ENCODE assay signal across 14 mouse cellular contexts in genomic region chr14:60993506-60993905, GRCm38 (mm10). TPM values are rescaled to one million over a fixed set of nuclear protein-coding genes. Genes with fewer than 3 reads are reported as not detected.
DNase-seq lines count a peak whose midpoint lies in the region; ATAC-seq and TF ChIP-seq lines count a peak whose summit lies in the region.
"Had no signal": no experiment of that assay in that cellular context is flagged by ENCODE, and none has a peak within 500 bp of the region (broad histone marks: within the 10 kb centered on the region; RNA-seq: fewer than 3 reads in every experiment).

No protein-coding gene starts in this region.

- H3K36me3 ChIP-seq in liver, adult 2 months (ENCODE audit: control insufficient read depth, insufficient read depth, low read length), result no peaks in the 10 kb centered on the region
- H3K36me3 ChIP-seq in liver, embryonic 11.5 days (ENCODE audit: control insufficient read depth, insufficient read depth, low read length), result no peaks in the 10 kb centered on the region
- no peaks in the 10 kb centered on the region for H3K36me3 ChIP-seq in liver, embryonic 14.5 days (replicated peaks; ENCODE audit: control insufficient read depth, insufficient read depth, low read depth)
- H3K36me3 ChIP-seq in stomach, embryonic 15.5 days, result no peaks in the 10 kb centered on the region
- H3K36me3 ChIP-seq in kidney, embryonic 14.5 days (ENCODE audit: control insufficient read depth, insufficient read depth, low read length), result no peaks in the 10 kb centered on the region
- H3K36me3 ChIP-seq: neural tube, embryonic 13.5 days had no signal

- ATAC-seq in liver, embryonic 11.5 days (replicated peaks; ENCODE audit: low FRiP score), result no peak
- peak; percentile 45; the same call in 1 of the 2 replicates for ATAC-seq in liver, embryonic 14.5 days (ENCODE audit: insufficient read depth)
- ATAC-seq in stomach, embryonic 15.5 days (ENCODE audit: insufficient read depth, low FRiP score, low read depth), result peak; percentile 88
- ATAC-seq in kidney, embryonic 14.5 days (ENCODE audit: low FRiP score, low TSS enrichment), result no peak
- ATAC-seq: hindbrain, embryonic 16.5 days had no signal

- no peaks in the 10 kb centered on the region for H3K79me2 ChIP-seq in liver, adult 2 months (ENCODE audit: control insufficient read depth, insufficient read depth, low read length)

- H3K4me1 ChIP-seq in liver, adult 2 months (ENCODE audit: control insufficient read depth, insufficient read depth, low read length), result peaks cover 5% of the 10 kb centered on the region; the same call in 1 of the 2 replicates
- H3K4me1 ChIP-seq in liver, embryonic 11.5 days (replicated peaks; ENCODE audit: control insufficient read depth, insufficient read depth, low read length), result no peaks in the 10 kb centered on the region
- peaks cover 0 to 3% of the 10 kb centered on the region in 2 experiments; a peak in 2 of 4 replicates for H3K4me1 ChIP-seq in liver, embryonic 14.5 days (replicated peaks; ENCODE audit: control insufficient read depth in 2 of 2, insufficient read depth in 2 of 2, low read length in 1 of 2)
- H3K4me1 ChIP-seq in stomach, embryonic 15.5 days, result peaks cover 21% of the 10 kb centered on the region; the same call in 1 of the 2 replicates
- H3K4me1 ChIP-seq in kidney, embryonic 14.5 days (ENCODE audit: control insufficient read depth, insufficient read depth, low read length), result 0 out of 2 replicates have a peak, but pooled peaks cover 2% of the 10 kb centered on the region

- H3K27ac ChIP-seq in liver, adult 2 months (replicated peaks; ENCODE audit: insufficient read depth, low read depth, low read length), result no peak overlapping the region
- H3K27ac ChIP-seq in liver, embryonic 11.5 days (ENCODE audit: low read depth, low read length), result no peak overlapping the region
- no peak overlapping the region; the same call in 1 of the 2 replicates for H3K27ac ChIP-seq in liver, embryonic 14.5 days
- peak overlapping the region; percentile 33 for H3K27ac ChIP-seq in stomach, embryonic 15.5 days
- no peak overlapping the region for H3K27ac ChIP-seq in kidney, embryonic 14.5 days (ENCODE audit: low read depth, low read length)
- H3K27ac ChIP-seq: forebrain, embryonic 12.5 days; layer of hippocampus, adult 2 months; macrophage; neural tube, embryonic 13.5 days had no signal

- no peak for TF ChIP-seq EP300 in liver, embryonic 14.5 days (IDR thresholded peaks at IDR 0.05; ENCODE audit: low read depth)

- no peak for TF ChIP-seq CTCF in liver, adult 2 months (IDR thresholded peaks at IDR 0.05; ENCODE audit: low read depth, low read length)
- TF ChIP-seq CTCF in liver, embryonic 14.5 days (IDR thresholded peaks at IDR 0.05; ENCODE audit: low read depth), result no peak

- TF ChIP-seq POLR2A in liver, adult 2 months (IDR thresholded peaks at IDR 0.05; ENCODE audit: extremely low read depth, insufficient read depth, low read length), result no peak

- WGBS in liver, adult 2 months, result 23% methylated on average over 10 of the region's 10 CpGs
- WGBS in liver, embryonic 11.5 days, result 68% methylated on average over 10 of the region's 10 CpGs
- 69% methylated on average over 10 of the region's 10 CpGs for WGBS in liver, embryonic 14.5 days (ENCODE audit: insufficient replicate concordance)
- 45% methylated on average over 10 of the region's 10 CpGs for WGBS in stomach, embryonic 15.5 days
- 54% methylated on average over 10 of the region's 10 CpGs for WGBS in kidney, embryonic 14.5 days

- no peaks in the 10 kb centered on the region for H3K27me3 ChIP-seq in liver, adult 2 months (ENCODE audit: control insufficient read depth, insufficient read depth, low read length)
- no peaks in the 10 kb centered on the region for H3K27me3 ChIP-seq in liver, embryonic 11.5 days (replicated peaks; ENCODE audit: control insufficient read depth, insufficient read depth, low read length)
- H3K27me3 ChIP-seq in liver, embryonic 14.5 days (ENCODE audit: control insufficient read depth, insufficient read depth, low read length), result no peaks in the 10 kb centered on the region
- no peaks in the 10 kb centered on the region for H3K27me3 ChIP-seq in stomach, embryonic 15.5 days (replicated peaks)
- H3K27me3 ChIP-seq in kidney, embryonic 14.5 days (ENCODE audit: control insufficient read depth, insufficient read depth, low read length), result no peaks in the 10 kb centered on the region
- H3K27me3 ChIP-seq: forebrain, embryonic 12.5 days; neural tube, embryonic 13.5 days had no signal

- H3K4me2 ChIP-seq in liver, embryonic 11.5 days, result no peak overlapping the region
- no peak overlapping the region; the same call in 1 of the 2 replicates for H3K4me2 ChIP-seq in liver, embryonic 14.5 days (ENCODE audit: low read depth)
- H3K4me2 ChIP-seq in stomach, embryonic 15.5 days, result peak overlapping the region; percentile 6; the same call in 1 of the 2 replicates
- no peak overlapping the region for H3K4me2 ChIP-seq in kidney, embryonic 14.5 days (replicated peaks; ENCODE audit: low read depth, low read length)
- H3K4me2 ChIP-seq: forebrain, embryonic 12.5 days; neural tube, embryonic 13.5 days had no signal

- H3K4me3 ChIP-seq in liver, adult 2 months (ENCODE audit: insufficient read depth, low read depth, low read length), result no peak overlapping the region
- no peak overlapping the region for H3K4me3 ChIP-seq in liver, embryonic 11.5 days (ENCODE audit: low read depth, low read length)
- no peak overlapping the region for H3K4me3 ChIP-seq in liver, embryonic 14.5 days (ENCODE audit: insufficient read depth in 1 of 2, low read depth in 2 of 2, low read length in 2 of 2)
- no peak overlapping the region for H3K4me3 ChIP-seq in stomach, embryonic 15.5 days (replicated peaks)
- H3K4me3 ChIP-seq in kidney, embryonic 14.5 days (ENCODE audit: low read length), result no peak overlapping the region
- H3K4me3 ChIP-seq: forebrain, embryonic 12.5 days; layer of hippocampus, adult 2 months; neural tube, embryonic 13.5 days had no signal

- H3K9me3 ChIP-seq in liver, embryonic 11.5 days (ENCODE audit: control insufficient read depth, low read length), result no peaks in the 10 kb centered on the region
- no peaks in the 10 kb centered on the region for H3K9me3 ChIP-seq in liver, embryonic 14.5 days (ENCODE audit: control insufficient read depth, low read length)
- no peaks in the 10 kb centered on the region for H3K9me3 ChIP-seq in stomach, embryonic 15.5 days
- no peaks in the 10 kb centered on the region for H3K9me3 ChIP-seq in kidney, embryonic 14.5 days (ENCODE audit: control insufficient read depth, low read length)
- H3K9me3 ChIP-seq: forebrain, embryonic 12.5 days; neural tube, embryonic 13.5 days had no signal

- DNase-seq in adrenal gland, adult (ENCODE audit: inconsistent age in 2 of 2, low spot score in 1 of 2), result peak; percentile 66 to 85
- DNase-seq in adrenal gland, postnatal 25 days, result no peak
- peak; percentile 81 for DNase-seq in liver, adult 2 months (ENCODE audit: extremely low read depth, low read depth, low spot score)
- DNase-seq in liver, embryonic 11.5 days (ENCODE audit: low spot score), result no peak
- DNase-seq in liver, embryonic 14.5 days (ENCODE audit: low read depth in 3 of 3, low spot score in 3 of 3), result peak in 1 of 3 experiments; percentile 19
- no peak for DNase-seq in cerebellum, adult 11-12 months
- DNase-seq: cerebellum, adult 9-10 months had no signal

- no peak overlapping the region; the same call in 1 of the 2 replicates for H3K9ac ChIP-seq in liver, adult 2 months (ENCODE audit: low read depth, low read length)
- no peak overlapping the region for H3K9ac ChIP-seq in liver, embryonic 11.5 days (ENCODE audit: low read depth, low read length)
- no peak overlapping the region for H3K9ac ChIP-seq in liver, embryonic 14.5 days (replicated peaks)
- H3K9ac ChIP-seq in stomach, embryonic 15.5 days, result no peak overlapping the region
- no peak overlapping the region for H3K9ac ChIP-seq in kidney, embryonic 14.5 days (ENCODE audit: low read depth, low read length)
- H3K9ac ChIP-seq: forebrain, embryonic 12.5 days; neural tube, embryonic 13.5 days had no signal

RNA-seq across cellular contexts. Expression of gene Tnfrsf19, which starts 52.8 kb away (rescaled TPM):
- 50.5 and 71.7 TPM in 2 replicates for total RNA-seq in adrenal gland, postnatal 25 days (2021)
- total RNA-seq in liver, adult 2 months (2014; rRNA removed), result 5.7 and 6.2 TPM in 2 replicates
- polyA plus RNA-seq in liver, adult 2 months (2012; rRNA removed), result 2.3 and 3.5 TPM in 2 replicates
- 13.8 and 15.5 TPM in 2 replicates for polyA plus RNA-seq in liver, embryonic 11.5 days (2014; fragmentation: Nextera tagmentation; extraction: Ambion mirVana)
- 2.2 and 2.3 TPM in 2 replicates for polyA plus RNA-seq in liver, embryonic 14.5 days (2012; rRNA removed)
- polyA plus RNA-seq in liver, embryonic 14.5 days (2014; fragmentation: Nextera tagmentation; extraction: Ambion mirVana), result 3.6 and 5.3 TPM in 2 replicates
- 23.6 and 28.5 TPM in 2 replicates for polyA plus RNA-seq in stomach, embryonic 15.5 days (2015; fragmentation: Nextera tagmentation; extraction: Ambion mirVana)
- 19.7 and 23.2 TPM in 2 replicates for polyA plus RNA-seq in kidney, embryonic 14.5 days (2014; fragmentation: Nextera tagmentation; extraction: Ambion mirVana)
- polyA plus RNA-seq: macrophage had no signal

Comparison
In these comparisons a context has a peak if more than half of its experiments do, and no peak if none do; other contexts are left out.
1. DNase-seq: peak in adrenal gland, adult (2 of 2) and liver, adult 2 months (single experiment); none in adrenal gland, postnatal 25 days (single experiment), liver, embryonic 11.5 days (single experiment) and cerebellum, adult 11-12 months (single experiment).
2. ATAC-seq: peak in liver, embryonic 14.5 days (single experiment) and stomach, embryonic 15.5 days (single experiment); none in liver, embryonic 11.5 days (single experiment) and kidney, embryonic 14.5 days (single experiment).